Mouse (Mus musculus) MEL (cell line): ENCODE results near the gene Ankrd33b. TPM values are rescaled to one million over a fixed set of nuclear protein-coding genes. Genes with fewer than 3 reads are reported as not detected.

Experiments used
- DNase-seq: peaks from one replicate; pipeline ENCODE4 v3.0.0; 2011; ENCODE audit warnings: low read depth, low spot score
- H3K27ac ChIP-seq: 2 replicates; pipeline ENCODE4 v1.5.1; 2012; ENCODE audit warnings: low read depth, mild to moderate bottlenecking, control low read depth, low read length, moderate library complexity; ENCODE audit not compliant: control insufficient read depth
- H3K27me3 ChIP-seq, 2 experiments: fragments of 150-350 bp in 1 of 2; sonication (generic) in 1 of 2; 2 replicates each; pipeline ENCODE4 v1.6.1; 2012; ENCODE audit warnings: low read length in 2 of 2, mild to moderate bottlenecking in 2 of 2, improper control_type of control experiment in 1 of 2, moderate library complexity in 1 of 2; ENCODE audit not compliant: insufficient read depth in 2 of 2, control insufficient read depth in 1 of 2
- H3K36me3 ChIP-seq, 2 experiments: 2 replicates each; pipeline ENCODE4 v1.6.1; 2012 to 2014; ENCODE audit warnings: low read length in 2 of 2, improper control_type of control experiment in 1 of 2, inconsistent platforms in 1 of 2, mild to moderate bottlenecking in 1 of 2; ENCODE audit not compliant: insufficient read depth in 2 of 2, control insufficient read depth in 1 of 2
- H3K4me1 ChIP-seq, 2 experiments: fragments of 150-350 bp in 1 of 2; sonication (generic) in 1 of 2; 2 replicates each; pipeline ENCODE4 v1.6.1; 2012; ENCODE audit warnings: low read length in 2 of 2, improper control_type of control experiment in 1 of 2, mild to moderate bottlenecking in 1 of 2; ENCODE audit not compliant: insufficient read depth in 2 of 2, control insufficient read depth in 1 of 2
- H3K4me3 ChIP-seq, 2 experiments: fragments of 150-350 bp in 1 of 2; sonication (generic) in 1 of 2; 2 replicates each; pipeline ENCODE4 v1.5.1; 2012; ENCODE audit warnings: low read depth in 2 of 2, low read length in 2 of 2, mild to moderate bottlenecking in 2 of 2, moderate library complexity in 2 of 2, control low read depth in 1 of 2, improper control_type of control experiment in 1 of 2; ENCODE audit not compliant: control insufficient read depth in 1 of 2, insufficient read depth in 1 of 2
- H3K79me2 ChIP-seq: 2 replicates; pipeline ENCODE4 v1.6.1; 2012; ENCODE audit warnings: mild to moderate bottlenecking, low read length, moderate library complexity; ENCODE audit not compliant: control insufficient read depth, poor library complexity, insufficient read depth
- H3K9ac ChIP-seq: 2 replicates; pipeline ENCODE4 v1.6.1; 2012; ENCODE audit warnings: low read depth, mild to moderate bottlenecking, control low read depth, low read length, moderate library complexity; ENCODE audit not compliant: control insufficient read depth, poor library complexity, severe bottlenecking
- H3K9me3 ChIP-seq: fragments of 150-350 bp; sonication (generic); replicated peaks from 2 replicates; pipeline ENCODE4 v1.6.1; 2012; ENCODE audit warnings: mild to moderate bottlenecking, low read length, improper control_type of control experiment, moderate library complexity; ENCODE audit not compliant: insufficient read depth
- CHD2 ChIP-seq: IDR thresholded peaks from 2 replicates; pipeline ENCODE4 v1.6.1; 2011; ENCODE audit warnings: low read length, improper control_type of control experiment
- E2F4 ChIP-seq: IDR thresholded peaks from 2 replicates; pipeline ENCODE4 v1.6.1; 2011; ENCODE audit warnings: low read depth, low read length, improper control_type of control experiment, borderline replicate concordance
- ELF1 ChIP-seq: IDR thresholded peaks from 2 replicates; pipeline ENCODE4 v1.6.1; 2014; ENCODE audit warnings: low read depth, mild to moderate bottlenecking, inconsistent platforms, low read length, improper control_type of control experiment, moderate library complexity
- EP300 ChIP-seq, 2 experiments: IDR thresholded peaks; 2 replicates each; pipeline ENCODE4 v1.6.1; 2011; ENCODE audit warnings: improper control_type of control experiment in 2 of 2, low read length in 2 of 2, low read depth in 1 of 2, mild to moderate bottlenecking in 1 of 2
- ETS1 ChIP-seq: IDR thresholded peaks from 2 replicates; pipeline ENCODE4 v1.6.1; 2012; ENCODE audit warnings: low read depth, mild to moderate bottlenecking, inconsistent platforms, low read length, improper control_type of control experiment, moderate library complexity
- GATA1 ChIP-seq: IDR thresholded peaks from 2 replicates; pipeline ENCODE4 v1.6.1; 2011; ENCODE audit warnings: low read depth, low read length, improper control_type of control experiment
- HCFC1 ChIP-seq: IDR thresholded peaks from 2 replicates; pipeline ENCODE4 v1.6.1; 2012; ENCODE audit warnings: low read depth, mild to moderate bottlenecking, inconsistent platforms, low read length, improper control_type of control experiment, moderate library complexity
- JUND ChIP-seq: IDR thresholded peaks from 2 replicates; pipeline ENCODE4 v1.6.1; 2011; ENCODE audit warnings: low read depth, mild to moderate bottlenecking, improper control_type of control experiment, low read length
- MAFK ChIP-seq: IDR thresholded peaks from 2 replicates; pipeline ENCODE4 v1.6.1; 2011; ENCODE audit warnings: low read depth, mild to moderate bottlenecking, low read length, improper control_type of control experiment, borderline replicate concordance
- MAX ChIP-seq: IDR thresholded peaks from 2 replicates; pipeline ENCODE4 v1.6.1; 2011; ENCODE audit warnings: low read length, improper control_type of control experiment
- MEF2A ChIP-seq: IDR thresholded peaks from 2 replicates; pipeline ENCODE4 v1.6.1; 2014; ENCODE audit warnings: low read depth, mild to moderate bottlenecking, inconsistent platforms, low read length, improper control_type of control experiment; ENCODE audit not compliant: poor library complexity, insufficient replicate concordance, severe bottlenecking; ENCODE audit errors: extremely low read depth
- MXI1 ChIP-seq: IDR thresholded peaks from 2 replicates; pipeline ENCODE4 v1.6.1; 2011; ENCODE audit warnings: mild to moderate bottlenecking, low read depth, low read length, improper control_type of control experiment
- MYC ChIP-seq: IDR thresholded peaks from 2 replicates; pipeline ENCODE4 v1.6.1; 2011; ENCODE audit warnings: low read depth, mild to moderate bottlenecking, low read length, improper control_type of control experiment, moderate library complexity
- POLR2AphosphoS2 ChIP-seq: IDR thresholded peaks from 2 replicates; pipeline ENCODE4 v1.6.1; 2011; ENCODE audit warnings: low read length, improper control_type of control experiment
- RCOR1 ChIP-seq: IDR thresholded peaks from 2 replicates; pipeline ENCODE4 v1.6.1; 2012; ENCODE audit warnings: low read depth, mild to moderate bottlenecking, inconsistent platforms, low read length, improper control_type of control experiment
- SIN3A ChIP-seq: IDR thresholded peaks from 2 replicates; pipeline ENCODE4 v1.6.1; 2012; ENCODE audit warnings: low read length, improper control_type of control experiment, inconsistent platforms
- TAL1 ChIP-seq: IDR thresholded peaks from 2 replicates; pipeline ENCODE4 v1.6.1; 2012; ENCODE audit warnings: mild to moderate bottlenecking, inconsistent platforms, low read length, moderate library complexity, mixed read lengths
- UBTF ChIP-seq: IDR thresholded peaks from 2 replicates; pipeline ENCODE4 v1.6.1; 2012; ENCODE audit warnings: low read depth, mild to moderate bottlenecking, inconsistent platforms, low read length, improper control_type of control experiment, moderate library complexity, borderline replicate concordance; ENCODE audit not compliant: insufficient read depth
- USF1 ChIP-seq: IDR thresholded peaks from 2 replicates; pipeline ENCODE4 v1.6.1; 2014; ENCODE audit warnings: low read depth, mild to moderate bottlenecking, inconsistent platforms, low read length, improper control_type of control experiment, moderate library complexity
- ZC3H11A ChIP-seq: IDR thresholded peaks from 2 replicates; pipeline ENCODE4 v1.6.1; 2012; ENCODE audit warnings: low read depth, mild to moderate bottlenecking, inconsistent platforms, low read length, improper control_type of control experiment
- ZNF384 ChIP-seq: IDR thresholded peaks from 2 replicates; pipeline ENCODE4 v1.6.1; 2012; ENCODE audit warnings: low read depth, mild to moderate bottlenecking, inconsistent platforms, low read length, improper control_type of control experiment
- polyA plus RNA-seq, 2 experiments: library from polyadenylated mRNA; stranded (reverse) in 1 of 2; unstranded in 1 of 2; fragments of >175 nt in 1 of 2; fragments of >200 nt in 1 of 2; gene quantifications; 2 replicates each; pipeline versions ENCODE4 v1.2.1 to v1.2.4; 2012; ENCODE audit warnings: low replicate concordance in 2 of 2, low read depth in 1 of 2; ENCODE audit not compliant: insufficient read length in 2 of 2, insufficient read depth in 1 of 2, missing spikeins in 1 of 2
- total RNA-seq: library from RNA; depleted of rRNA; stranded (reverse); fragments of 300-350 nt; gene quantifications from 2 replicates; pipeline ENCODE4 v1.2.3, GENCODE M21; 2012

Gene Ankrd33b
- total and polyA plus RNA-seq, 3 experiments, result 11.1 to 16.1 TPM; not detected in 1

GRCm38 (mm10) chr15:31404346-31404745 is 36.8 kb upstream of the Ankrd33b start:
- no peak overlapping the region for H3K9ac ChIP-seq
- no peaks in the 10 kb centered on the region for H3K27me3 ChIP-seq
- TF ChIP-seq MAX (no peak), USF1 (no peak), ETS1 (no peak), UBTF (no peak), GATA1 (no peak), POLR2AphosphoS2 (no peak), HCFC1 (no peak), MYC (no peak), E2F4 (no peak), MAFK (no peak), MEF2A (no peak), RCOR1 (no peak), ZC3H11A (no peak), TAL1 (no peak), EP300 (IDR thresholded peaks at IDR 0.05; ENCODE audit: low read depth in 1 of 2, low read length in 2 of 2) (no peak), SIN3A (no peak), CHD2 (no peak), JUND (no peak), ELF1 (no peak)
- no peaks in the 10 kb centered on the region for H3K9me3 ChIP-seq
- H3K27ac ChIP-seq, result no peak overlapping the region
- peaks cover 0 to 3% of the 10 kb centered on the region in 2 experiments; a peak in 2 of 4 replicates for H3K4me1 ChIP-seq
- DNase-seq, result no peak
- no peaks in the 10 kb centered on the region for H3K79me2 ChIP-seq
- peaks cover 0 to 4% of the 10 kb centered on the region in 2 experiments; a peak in 1 of 4 replicates for H3K36me3 ChIP-seq
- no peak overlapping the region for H3K4me3 ChIP-seq

DNA sequence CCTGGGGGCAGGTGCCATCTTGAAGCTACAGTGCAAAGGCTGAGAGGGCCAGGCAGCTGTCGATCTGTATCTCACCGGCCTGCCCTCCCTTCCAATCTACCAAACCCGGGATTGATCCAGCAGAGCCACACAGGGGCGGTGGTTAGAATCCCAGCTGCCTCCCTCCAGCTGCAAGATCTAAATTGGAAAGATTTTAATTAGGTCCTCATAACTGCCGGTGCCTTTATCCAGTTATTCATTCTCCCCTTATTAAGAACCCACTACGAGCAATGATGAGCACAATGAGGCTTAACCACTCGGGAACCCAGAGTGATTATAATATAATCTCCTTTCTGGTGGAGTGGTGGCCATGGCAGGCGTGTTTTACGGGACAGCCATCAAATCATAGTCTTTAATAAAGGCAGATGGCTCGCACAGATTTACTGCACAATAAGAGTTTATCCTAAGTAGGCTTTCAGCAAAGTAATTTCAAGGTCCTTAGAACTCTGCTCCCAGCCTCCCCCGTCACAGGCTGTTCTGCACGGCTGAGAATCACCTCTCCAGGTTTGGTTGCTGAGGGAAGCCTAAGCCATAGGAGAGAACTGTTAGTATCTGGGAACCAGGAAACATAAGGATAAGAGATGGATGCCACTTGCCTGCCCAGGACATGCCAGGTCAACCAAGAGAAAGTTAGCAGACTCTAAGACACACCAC is 34.8 kb upstream of the Ankrd33b start:
- TF ChIP-seq SIN3A (no peak), E2F4 (no peak), EP300 (IDR thresholded peaks at IDR 0.05; ENCODE audit: low read depth in 1 of 2, low read length in 2 of 2) (no peak), ELF1 (no peak), ZNF384 (no peak), GATA1 (no peak), MYC (no peak), ZC3H11A (no peak), HCFC1 (no peak), MXI1 (no peak), MAX (no peak)
- DNase-seq, result no peak
- H3K9ac ChIP-seq, result no peak overlapping the region
- no peak overlapping the region for H3K27ac ChIP-seq
- H3K79me2 ChIP-seq, result no peaks in the 10 kb centered on the region
- no peaks in the 10 kb centered on the region for H3K36me3 ChIP-seq
- H3K9me3 ChIP-seq, result no peaks in the 10 kb centered on the region
- H3K27me3 ChIP-seq, result no peaks in the 10 kb centered on the region
- no peaks in the 10 kb centered on the region for H3K4me1 ChIP-seq
- no peak overlapping the region for H3K4me3 ChIP-seq
